Mouse (Mus musculus) CH12.LX (cell line): Measurements from ENCODE around the gene Dscaml1. TPM values are rescaled to one million over a fixed set of nuclear protein-coding genes. Genes with fewer than 3 reads are reported as not detected.

Experiments
- DNase-seq: peaks from one replicate; pipeline ENCODE4 v3.0.0-alpha.2; 2013; ENCODE audit errors: extremely low read depth
- H3K27ac ChIP-seq: 2 replicates; pipeline ENCODE4 v1.5.1; 2012; ENCODE audit warnings: low read depth, mild to moderate bottlenecking, control low read depth, moderate library complexity; ENCODE audit not compliant: insufficient read depth
- H3K27me3 ChIP-seq: replicated peaks from 2 replicates; pipeline ENCODE3; 2012; ENCODE audit warnings: inconsistent platforms
- H3K36me3 ChIP-seq, 2 experiments: replicated peaks in 1 of 2; 2 replicates each; pipeline versions ENCODE3 to v1.6.1; 2012; ENCODE audit warnings: inconsistent platforms in 1 of 2, low read length in 1 of 2, mild to moderate bottlenecking in 1 of 2, mixed read lengths in 1 of 2, moderate library complexity in 1 of 2; ENCODE audit not compliant: control insufficient read depth in 1 of 2, insufficient read depth in 1 of 2
- H3K4me1 ChIP-seq, 2 experiments: 2 replicates each; pipeline ENCODE4 v1.6.1; 2012; ENCODE audit warnings: inconsistent platforms in 1 of 2, moderate library complexity in 1 of 2; ENCODE audit not compliant: insufficient read depth in 2 of 2, control insufficient read depth in 1 of 2
- H3K4me2 ChIP-seq: 2 replicates; pipeline ENCODE4 v1.6.1; 2012; ENCODE audit warnings: low read depth, mild to moderate bottlenecking, control low read depth; ENCODE audit not compliant: poor library complexity, insufficient read depth, severe bottlenecking
- H3K4me3 ChIP-seq, 3 experiments: fragments of 150-350 bp in 1 of 3; sonication (generic) in 1 of 3; replicated peaks in 1 of 3; 2 replicates each; pipeline versions ENCODE3 to v1.5.1; 2011 to 2012; ENCODE audit warnings: low read depth in 2 of 3, low read length in 2 of 3, mild to moderate bottlenecking in 2 of 3, moderate library complexity in 2 of 3, control low read depth in 1 of 3, improper control_type of control experiment in 1 of 3, inconsistent platforms in 1 of 3, mixed read lengths in 1 of 3; ENCODE audit not compliant: poor library complexity in 1 of 3
- H3K79me2 ChIP-seq: replicated peaks from 2 replicates; pipeline ENCODE4 v1.6.1; 2012; ENCODE audit warnings: mild to moderate bottlenecking, moderate library complexity; ENCODE audit not compliant: control insufficient read depth, poor library complexity, insufficient read depth, severe bottlenecking; ENCODE audit errors: extremely low read depth
- H3K9ac ChIP-seq: 2 replicates; pipeline ENCODE4 v1.6.1; 2012; ENCODE audit warnings: low read depth, mild to moderate bottlenecking, control low read depth, moderate library complexity; ENCODE audit not compliant: insufficient read depth
- H3K9me3 ChIP-seq: replicated peaks from 2 replicates; pipeline ENCODE3; 2012; ENCODE audit warnings: low read length, inconsistent platforms, mixed read lengths
- BHLHE40 ChIP-seq: IDR thresholded peaks from 2 replicates; pipeline ENCODE4 v1.6.1; 2011; ENCODE audit warnings: mild to moderate bottlenecking, low read depth, low read length, improper control_type of control experiment
- CHD2 ChIP-seq: IDR thresholded peaks from 2 replicates; pipeline ENCODE4 v1.6.1; 2011; ENCODE audit warnings: low read length, improper control_type of control experiment
- CTCF ChIP-seq, 2 experiments: IDR thresholded peaks in 1 of 2; conservative IDR thresholded peaks in 1 of 2; 2 replicates each; pipeline ENCODE4 v1.5.1; 2011 to 2012; ENCODE audit warnings: low read depth in 2 of 2, low read length in 2 of 2, improper control_type of control experiment in 1 of 2, inconsistent platforms in 1 of 2, mild to moderate bottlenecking in 1 of 2, moderate library complexity in 1 of 2
- E2F4 ChIP-seq: IDR thresholded peaks from 2 replicates; pipeline ENCODE4 v1.6.1; 2011; ENCODE audit warnings: low read depth, low read length, improper control_type of control experiment; ENCODE audit not compliant: insufficient replicate concordance
- ELF1 ChIP-seq: IDR thresholded peaks from 2 replicates; pipeline ENCODE4 v1.6.1; 2014; ENCODE audit warnings: low read depth, mild to moderate bottlenecking, inconsistent platforms, low read length, improper control_type of control experiment
- ETS1 ChIP-seq: conservative IDR thresholded peaks from 2 replicates; pipeline ENCODE4 v1.6.1; 2012; ENCODE audit warnings: low read depth, mild to moderate bottlenecking, inconsistent platforms, low read length, improper control_type of control experiment, moderate library complexity
- HCFC1 ChIP-seq: IDR thresholded peaks from 2 replicates; pipeline ENCODE4 v1.6.1; 2012; ENCODE audit warnings: low read depth, mild to moderate bottlenecking, inconsistent platforms, low read length, improper control_type of control experiment
- JUN ChIP-seq: IDR thresholded peaks from 2 replicates; pipeline ENCODE4 v1.6.1; 2011; ENCODE audit warnings: low read depth, mild to moderate bottlenecking, low read length, improper control_type of control experiment, moderate library complexity; ENCODE audit not compliant: insufficient read depth
- KAT2A ChIP-seq: IDR thresholded peaks from 2 replicates; pipeline ENCODE4 v1.6.1; 2012; ENCODE audit warnings: low read length, improper control_type of control experiment, inconsistent platforms; ENCODE audit not compliant: insufficient replicate concordance
- MAX ChIP-seq: IDR thresholded peaks from 2 replicates; pipeline ENCODE4 v1.6.1; 2011; ENCODE audit warnings: low read length, improper control_type of control experiment
- MAZ ChIP-seq: IDR thresholded peaks from 2 replicates; pipeline ENCODE4 v1.6.1; 2012; ENCODE audit warnings: low read depth, mild to moderate bottlenecking, inconsistent platforms, low read length, improper control_type of control experiment, moderate library complexity
- MYC ChIP-seq: IDR thresholded peaks from 2 replicates; pipeline ENCODE4 v1.6.1; 2011; ENCODE audit warnings: low read depth, mild to moderate bottlenecking, improper control_type of control experiment, low read length
- NELFE ChIP-seq: IDR thresholded peaks from 2 replicates; pipeline ENCODE4 v1.6.1; 2011; ENCODE audit warnings: low read depth, low read length, improper control_type of control experiment
- PAX5 ChIP-seq: IDR thresholded peaks from 2 replicates; pipeline ENCODE4 v1.6.1; 2012; ENCODE audit warnings: low read length, inconsistent platforms, mixed read lengths
- POLR2A ChIP-seq: IDR thresholded peaks from 2 replicates; pipeline ENCODE4 v1.6.1; 2011; ENCODE audit warnings: low read depth, mild to moderate bottlenecking, improper control_type of control experiment, low read length
- POLR2AphosphoS2 ChIP-seq: IDR thresholded peaks from 2 replicates; pipeline ENCODE4 v1.6.1; 2011; ENCODE audit warnings: low read depth, low read length, improper control_type of control experiment
- RAD21 ChIP-seq: IDR thresholded peaks from 2 replicates; pipeline ENCODE4 v1.6.1; 2011; ENCODE audit warnings: low read depth, mild to moderate bottlenecking, low read length, improper control_type of control experiment, moderate library complexity
- RCOR1 ChIP-seq: conservative IDR thresholded peaks from 2 replicates; pipeline ENCODE4 v1.6.1; 2012; ENCODE audit warnings: low read depth, mild to moderate bottlenecking, inconsistent platforms, low read length, improper control_type of control experiment
- SIN3A ChIP-seq: IDR thresholded peaks from 2 replicates; pipeline ENCODE4 v1.6.1; 2012; ENCODE audit warnings: low read length, improper control_type of control experiment, inconsistent platforms
- SMC3 ChIP-seq: IDR thresholded peaks from 2 replicates; pipeline ENCODE4 v1.6.1; 2011; ENCODE audit warnings: low read depth, low read length, improper control_type of control experiment
- UBTF ChIP-seq: IDR thresholded peaks from 2 replicates; pipeline ENCODE4 v1.6.1; 2012; ENCODE audit warnings: low read depth, mild to moderate bottlenecking, inconsistent platforms, low read length, improper control_type of control experiment, moderate library complexity
- USF1 ChIP-seq: IDR thresholded peaks from 2 replicates; pipeline ENCODE4 v1.6.1; 2014; ENCODE audit warnings: low read depth, mild to moderate bottlenecking, inconsistent platforms, low read length, improper control_type of control experiment
- USF2 ChIP-seq: conservative IDR thresholded peaks from 2 replicates; pipeline ENCODE4 v1.6.1; 2011; ENCODE audit warnings: low read depth, low read length, improper control_type of control experiment
- ZMIZ1 ChIP-seq: IDR thresholded peaks from 2 replicates; pipeline ENCODE4 v1.6.1; 2012; ENCODE audit warnings: low read depth, mild to moderate bottlenecking, inconsistent platforms, low read length, improper control_type of control experiment
- ZNF384 ChIP-seq: IDR thresholded peaks from 2 replicates; pipeline ENCODE4 v1.6.1; 2012; ENCODE audit warnings: low read depth, low read length, improper control_type of control experiment, inconsistent platforms
- dilution Hi-C: fragments of 300-500 bp; cut with MboI; formaldehyde crosslinking; loops from 2 replicates; pipeline ENCODE4 v1.14.3; 2020; ENCODE audit warnings: low sequenced_read_pairs; ENCODE audit not compliant: extremely low pct_unique_long_range_greater_than_20kb, extremely low pct_ligation_motif_present
- in situ Hi-C: fragments of 300-500 bp; cut with MboI; formaldehyde crosslinking; loops from 3 replicates; pipeline ENCODE4 v1.14.3; 2019; ENCODE audit warnings: low sequenced_read_pairs, low pct_ligation_motif_present, low pct_unique_long_range_greater_than_20kb, mixed read lengths
- polyA plus RNA-seq: library from polyadenylated mRNA; unstranded; fragments of >175 nt; gene quantifications from 2 replicates; pipeline ENCODE4 v1.2.1, GENCODE M21; 2012; ENCODE audit warnings: low read depth; ENCODE audit not compliant: insufficient read length
- total RNA-seq, 2 experiments: library from RNA; depleted of rRNA; stranded (reverse); fragments of 300-350 nt in 1 of 2; fragments of >200 nt in 1 of 2; gene quantifications; 2 replicates each; pipeline ENCODE4 v1.2.3; 2012 to 2014

Dscaml1 gene
- total and polyA plus RNA-seq, 3 experiments = not detected

DNA sequence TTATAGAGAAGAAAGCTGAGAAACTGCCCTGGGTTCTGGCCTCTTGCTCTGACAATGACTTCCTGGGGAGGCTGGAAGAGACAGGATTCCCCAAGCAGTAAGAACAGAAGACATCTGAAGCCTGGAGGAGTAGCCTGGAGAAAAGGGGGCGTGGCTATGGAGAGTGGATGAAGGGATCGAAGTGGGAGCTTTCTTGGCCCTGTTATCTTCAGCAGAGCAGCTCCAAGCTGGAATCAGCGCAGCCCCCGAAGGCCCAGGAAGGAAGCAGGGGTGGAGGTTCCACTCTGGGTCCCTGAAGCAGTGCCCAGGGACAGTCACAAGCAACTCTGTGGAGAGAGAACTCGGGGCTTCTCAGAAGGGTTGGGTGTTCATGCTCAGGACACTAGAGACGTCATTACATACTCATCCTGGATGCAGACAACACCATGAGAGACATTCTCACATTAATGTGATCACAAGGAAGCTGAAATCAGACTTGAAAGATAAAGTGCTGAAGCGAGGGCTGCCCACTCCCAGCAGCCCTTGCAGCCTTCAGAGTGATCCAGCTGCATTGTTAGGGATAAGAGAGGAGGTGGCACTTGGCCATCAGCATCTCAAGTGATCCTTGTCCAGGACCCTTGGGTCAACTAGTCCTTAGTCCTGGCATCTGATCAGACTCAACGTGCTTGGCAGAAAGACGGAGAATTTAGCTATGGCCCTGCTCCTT is 146.5 kb downstream of the Dscaml1 start:
- H3K9me3 ChIP-seq = no peaks in the 10 kb centered on the region
- H3K4me1 ChIP-seq = no peaks in the 10 kb centered on the region
- H3K27me3 ChIP-seq = peaks cover 45% of the 10 kb centered on the region
- H3K4me2 ChIP-seq = no peak overlapping the region
- TF ChIP-seq RCOR1 (no peak), CHD2 (no peak), MYC (no peak), CTCF (conservative IDR thresholded peaks at IDR 0.05 in 1 of 2, IDR thresholded peaks at IDR 0.05 in 1 of 2; ENCODE audit: low read depth in 2 of 2, low read length in 2 of 2) (no peak), NELFE (no peak), ETS1 (no peak), MAZ (no peak), ELF1 (no peak), UBTF (no peak), KAT2A (no peak)
- H3K9ac ChIP-seq = no peak overlapping the region
- no peak overlapping the region for H3K4me3 ChIP-seq
- no peaks in the 10 kb centered on the region for H3K79me2 ChIP-seq
- no peak overlapping the region for H3K27ac ChIP-seq
- no peaks in the 10 kb centered on the region for H3K36me3 ChIP-seq
- DNase-seq = no peak
- dilution Hi-C loops (no loop called here), in situ Hi-C loops (no loop called here)

GRCm38 (mm10) chr9:45573493-45573815 is 147.0 kb downstream of the Dscaml1 start:
- Histone ChIP-seq H3K4me1 (no peaks in the 10 kb centered on the region), H3K4me3 (no peak overlapping the region), H3K27ac (no peak overlapping the region), H3K36me3 (no peaks in the 10 kb centered on the region), H3K9ac (no peak overlapping the region), H3K79me2 (no peaks in the 10 kb centered on the region), H3K27me3 (peaks cover 47% of the 10 kb centered on the region), H3K4me2 (no peak overlapping the region), H3K9me3 (no peaks in the 10 kb centered on the region)
- TF ChIP-seq HCFC1 (no peak), PAX5 (no peak), UBTF (no peak), SMC3 (no peak), JUN (no peak), ZNF384 (no peak), USF1 (no peak), SIN3A (no peak), POLR2AphosphoS2 (no peak), ZMIZ1 (no peak), NELFE (no peak), RAD21 (no peak), RCOR1 (no peak), USF2 (no peak), CHD2 (no peak), E2F4 (no peak), MAX (no peak), BHLHE40 (no peak), POLR2A (no peak)
- dilution Hi-C loops (no loop called here), in situ Hi-C loops (no loop called here)
- no peak for DNase-seq
